Mouse (Mus musculus) gastrocnemius, postnatal 14 days (tissue): ENCODE results near the gene Mtif3. TPM values are rescaled to one million over a fixed set of nuclear protein-coding genes. Genes with fewer than 3 reads are reported as not detected.

Experiments
- DNase-seq: peaks from one replicate; pipeline ENCODE4 v3.0.0; 2021; ENCODE audit warnings: mixed read lengths
- intact Hi-C: fragments of 180-260 bp; cut with DNase I; formaldehyde crosslinking; loops from one replicate; pipeline ENCODE4 v1.15.1; 2025; ENCODE audit warnings: low total_unique reads
- long read RNA-seq, 2 experiments: library from polyadenylated mRNA; stranded (forward); transcript quantifications; one replicate each; pipeline ENCODE4 v2.0.0; 2021
- total RNA-seq, 2 experiments: library from RNA; stranded (reverse); gene quantifications; 2 replicates each; pipeline ENCODE4 v1.2.3; 2021

Gene Mtif3
- 10 to 100 TPM; 21.8 to 24.3 TPM for total RNA-seq
- long read RNA-seq, experiment 1, full-length matches to known transcripts: 38 of 42 reads
- long read RNA-seq, experiment 1, partial matches to known transcripts: 1 of 42 reads
- long read RNA-seq, experiment 1, other reads (novel, unspliced or antisense): 3 of 42 reads
- long read RNA-seq, experiment 2, full-length matches to known transcripts: 54 of 60 reads
- long read RNA-seq, experiment 2, partial matches to known transcripts: 1 of 60 reads
- long read RNA-seq, experiment 2, other reads (novel, unspliced or antisense): 5 of 60 reads

DNA sequence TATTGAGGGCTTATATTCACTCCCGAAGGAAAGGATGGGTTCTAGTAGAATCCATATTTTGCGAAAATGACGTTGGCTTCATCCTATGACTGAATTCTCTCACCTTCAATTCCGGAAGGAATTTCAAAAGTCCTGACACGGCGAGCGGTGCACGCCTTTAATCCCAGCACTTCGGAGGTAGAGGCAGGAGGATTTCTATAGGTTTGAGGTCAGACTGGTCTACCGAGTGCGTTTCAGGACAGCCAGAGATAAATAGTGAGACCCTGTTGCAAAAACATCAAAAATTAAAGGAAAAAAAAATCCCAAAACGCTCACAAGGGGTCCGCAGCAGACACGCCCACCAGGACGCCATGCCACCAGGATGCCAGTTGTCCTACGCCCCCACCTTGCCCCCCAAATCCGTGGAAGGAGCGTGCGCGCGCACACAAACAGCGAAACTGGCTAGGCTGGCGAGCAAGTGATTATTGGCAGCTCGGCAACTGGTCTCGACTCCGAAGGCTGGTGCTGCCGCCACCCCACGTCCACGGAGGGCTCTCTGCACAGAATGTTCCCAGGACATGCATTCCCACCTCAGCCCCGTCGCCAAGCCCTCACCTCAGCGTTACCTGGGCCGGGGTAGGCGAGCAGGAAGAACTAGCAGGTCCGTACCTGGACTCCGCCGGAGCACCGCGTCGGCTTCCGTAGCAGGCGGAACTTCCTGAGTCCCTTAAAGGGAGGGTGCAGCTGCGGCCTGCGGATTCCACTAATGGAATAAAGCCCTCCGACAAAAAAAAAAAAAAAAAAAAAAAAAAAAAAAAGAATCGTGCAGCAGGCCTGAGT, at the start of gene Mtif3:
Gene Mtif3, minus strand, starts transcription at position 683 of the 819 bp plus-strand sequence.
- intact Hi-C loops: no loop called here
- DNase-seq: peak; percentile 83

DNA sequence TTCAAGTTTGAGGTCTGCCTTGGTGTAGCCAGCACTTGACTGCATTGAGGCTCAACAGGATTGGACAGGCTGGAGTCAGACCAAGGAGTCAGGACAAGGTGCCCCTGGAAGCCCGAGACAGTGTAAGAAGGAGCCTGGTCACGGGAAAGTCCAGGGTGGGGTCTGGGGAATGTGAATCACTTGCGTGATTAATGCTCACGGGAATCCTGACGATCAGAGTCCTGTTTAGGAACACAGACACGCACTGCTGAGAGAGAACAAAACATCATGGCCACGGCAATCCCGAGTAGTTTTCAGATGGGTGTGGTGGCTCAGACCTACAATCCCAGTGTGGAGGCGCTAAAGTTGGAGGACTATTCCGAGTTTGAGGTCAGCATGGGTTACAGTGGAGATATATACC, 47.7 kb upstream of the Mtif3 start:
- intact Hi-C loops: no loop called here
- no peak for DNase-seq

DNA sequence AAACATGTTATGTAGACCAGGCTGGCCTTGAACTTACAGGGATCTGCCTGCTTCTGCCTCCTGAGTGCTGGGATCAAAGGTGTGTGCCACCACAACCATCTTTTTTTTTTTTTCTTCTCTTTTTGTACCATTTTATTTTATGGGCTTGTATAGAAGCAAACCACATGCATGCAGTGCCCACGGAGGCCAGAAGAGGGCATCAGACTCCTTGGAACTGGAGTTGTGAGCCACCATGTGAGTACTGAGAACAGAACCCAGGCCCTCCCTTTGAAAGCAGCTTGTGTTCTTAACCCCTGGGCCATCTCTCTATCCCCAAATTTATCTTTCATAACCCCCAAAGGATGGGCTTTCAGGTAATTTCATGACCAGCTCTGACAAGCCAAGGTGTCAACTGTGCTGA, 39.7 kb upstream of the Mtif3 start:
- intact Hi-C loops: no loop called here
- no peak for DNase-seq

GRCm38 (mm10) chr5:147001312-147001711, 37.7 kb upstream of the Mtif3 start:
- intact Hi-C loops: no loop called here
- no peak for DNase-seq

DNA sequence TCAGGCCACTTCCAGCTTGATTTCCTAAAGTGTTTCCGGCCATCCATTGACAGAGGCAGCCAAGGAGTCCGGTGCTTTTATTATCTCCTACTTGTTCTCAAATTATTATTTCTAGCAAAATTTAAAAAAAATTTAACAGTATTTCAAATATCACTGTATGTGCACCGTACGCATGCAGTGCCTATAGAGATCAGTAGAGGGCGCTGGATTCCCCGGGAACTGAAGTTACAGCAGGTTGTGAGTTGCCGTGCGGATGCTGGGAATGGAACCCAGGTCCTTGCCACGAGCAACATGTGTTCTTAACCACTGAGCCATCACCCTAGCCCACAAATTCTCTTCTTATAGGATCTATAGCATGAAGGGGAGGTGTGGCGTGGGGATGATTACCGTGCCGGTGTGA, 35.2 kb upstream of the Mtif3 start:
- no peak for DNase-seq
- intact Hi-C loops: no loop called here

- intact Hi-C loops: no loop called here
- no peak for DNase-seq
Measured at GRCm38 (mm10) chr5:146996812-146997211, 33.2 kb upstream of the Mtif3 start.

DNA sequence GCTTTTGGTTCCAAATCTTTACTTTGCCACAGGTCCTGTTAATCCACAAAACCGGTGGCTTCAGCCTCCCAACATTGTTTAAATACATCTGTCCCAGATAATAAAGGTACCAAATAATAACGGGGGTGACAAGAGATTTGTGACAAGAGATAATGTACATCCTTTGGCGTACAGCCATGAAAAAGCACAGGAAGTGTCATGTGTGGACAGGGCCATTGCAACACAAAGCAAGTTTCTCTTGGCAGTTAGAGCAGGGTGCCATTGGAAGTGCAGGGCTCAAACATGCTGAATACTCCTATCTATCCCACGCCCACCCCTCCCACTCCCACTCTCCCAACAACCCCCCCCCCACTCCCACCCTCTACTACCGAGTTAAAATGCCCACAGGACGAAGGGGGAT, 31.4 kb upstream of the Mtif3 start:
- intact Hi-C loops: no loop called here

GRCm38 (mm10) chr5:146993509-146993908, 29.9 kb upstream of the Mtif3 start:
- DNase-seq: peak; percentile 48
- intact Hi-C loops: no loop called here

More for the DNA sequence above, 31.4 kb upstream of the Mtif3 start:
- DNase-seq: no peak

GRCm38 (mm10) chr5:146989051-146989450, 25.5 kb upstream of the Mtif3 start:
- no peak for DNase-seq
- intact Hi-C loops: no loop called here

DNA sequence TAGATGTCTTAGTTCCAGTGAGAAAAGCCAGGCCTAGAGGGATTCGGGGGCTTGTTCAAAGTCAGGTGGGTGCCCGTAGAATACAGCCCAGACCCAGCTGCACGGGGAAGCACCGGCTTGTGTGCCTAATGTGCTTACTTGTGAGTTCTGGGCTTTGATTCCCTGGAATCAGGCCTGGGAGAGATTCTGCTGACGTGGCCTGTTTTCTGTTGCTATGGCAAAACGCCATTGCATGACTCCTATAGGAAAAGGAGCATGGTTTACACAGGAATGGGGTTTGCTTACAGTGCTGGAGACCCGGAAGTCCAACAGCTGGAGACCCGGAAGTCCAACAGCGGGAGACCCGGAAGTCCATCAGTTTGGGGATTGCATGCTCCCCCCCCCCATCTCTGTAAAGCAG, 24.0 kb upstream of the Mtif3 start:
- DNase-seq: no peak
- intact Hi-C loops: no loop called here

- intact Hi-C loops: loop anchor here (2.0 kb wide), 1 partner anchor 241 kb away; no protein-coding TSS in a partner anchor
- DNase-seq: no peak
Measured at GRCm38 (mm10) chr5:146985725-146986433, 22.3 kb upstream of the Mtif3 start.

GRCm38 (mm10) chr5:146983216-146983615, 19.6 kb upstream of the Mtif3 start:
- intact Hi-C loops: no loop called here
- peak; percentile 28 for DNase-seq

DNA sequence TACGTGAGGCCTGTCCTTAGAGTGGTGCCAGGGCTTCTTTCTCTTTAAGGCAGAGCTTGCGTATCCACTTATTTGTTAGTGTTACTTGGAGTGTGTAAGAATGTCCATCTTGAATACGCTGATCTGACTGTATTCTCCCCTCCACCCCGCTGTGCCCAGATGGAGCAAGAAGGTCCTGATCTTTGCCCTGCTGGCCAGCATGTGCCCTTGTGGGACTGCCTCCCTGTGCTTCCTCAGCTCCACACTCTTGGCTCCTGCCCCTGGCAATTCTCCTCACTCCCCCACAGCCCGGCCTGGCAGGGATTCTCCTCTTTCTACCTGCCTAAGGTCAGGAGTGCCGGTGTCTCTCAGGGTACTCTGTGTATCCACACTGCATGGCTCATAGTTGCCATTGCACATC, 17.8 kb upstream of the Mtif3 start:
- DNase-seq: no peak

DNA sequence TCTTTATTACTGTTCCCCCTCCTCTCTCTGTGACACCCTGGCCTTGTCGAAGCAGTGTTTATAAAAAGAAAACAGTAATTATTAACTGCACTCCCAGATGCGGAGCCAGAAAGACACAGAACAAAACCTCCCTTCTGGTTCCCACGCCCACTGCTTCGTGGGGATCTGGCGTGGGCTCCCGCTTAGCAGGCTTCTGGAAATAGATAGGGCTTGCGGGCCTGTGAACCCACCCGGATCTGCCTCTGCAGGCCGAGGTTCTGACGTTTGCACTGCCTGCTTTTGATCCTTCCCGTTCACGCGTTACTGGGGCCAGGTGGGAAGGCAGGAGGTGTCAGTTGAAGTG, 11.2 kb upstream of the Mtif3 start:
- no peak for DNase-seq
- intact Hi-C loops: no loop called here

More for the DNA sequence above, 17.8 kb upstream of the Mtif3 start:
- intact Hi-C loops: no loop called here

DNA sequence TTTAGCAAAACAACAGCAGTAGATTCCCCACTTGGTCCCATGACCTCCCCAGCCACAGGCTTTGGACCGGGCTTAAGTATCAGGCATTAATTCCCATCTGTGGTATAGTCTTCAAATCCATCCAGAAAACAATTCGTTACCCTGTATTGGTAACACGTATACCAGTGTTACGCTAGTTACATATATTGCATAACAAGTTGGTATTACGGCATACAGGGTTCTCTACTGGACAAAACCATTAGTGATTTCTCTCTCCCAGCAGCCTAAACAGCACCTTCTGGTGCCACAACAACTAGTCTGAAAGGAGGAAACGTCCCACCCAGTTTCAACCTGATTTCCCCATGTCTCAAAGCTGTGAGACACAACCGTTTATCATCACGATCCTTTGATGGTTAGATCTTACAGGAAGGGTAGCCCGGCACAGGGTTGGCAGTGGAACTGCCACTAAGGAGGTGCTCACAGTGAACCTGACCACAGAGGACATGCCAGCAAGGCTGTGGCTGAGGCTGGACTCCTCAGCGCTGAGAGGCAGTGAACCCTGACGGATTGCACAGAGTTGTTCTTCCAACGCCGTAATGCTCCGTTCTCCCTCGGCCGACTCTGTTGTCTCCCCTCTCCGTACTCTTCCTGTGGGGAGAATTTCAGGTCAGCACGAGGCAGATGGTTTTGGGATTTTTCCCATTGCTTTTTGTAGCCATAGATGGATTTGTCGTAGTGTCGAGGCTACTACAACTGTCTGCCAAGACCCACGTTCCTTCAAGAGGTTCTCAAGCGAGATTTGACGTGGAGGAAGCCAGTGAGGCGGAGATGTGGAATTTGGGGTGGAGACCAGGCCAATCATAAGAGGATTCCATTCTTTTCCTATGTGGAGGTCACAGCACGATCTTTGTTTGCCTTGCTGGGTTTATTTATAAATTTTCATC, 10.5 kb upstream of the Mtif3 start:
- DNase-seq: no peak
- intact Hi-C loops: no loop called here

- DNase-seq: no peak
- intact Hi-C loops: no loop called here
Measured at GRCm38 (mm10) chr5:146973353-146973752, 9.8 kb upstream of the Mtif3 start.

GRCm38 (mm10) chr5:146971776-146972561, 8.4 kb upstream of the Mtif3 start:
- intact Hi-C loops: no loop called here

DNA sequence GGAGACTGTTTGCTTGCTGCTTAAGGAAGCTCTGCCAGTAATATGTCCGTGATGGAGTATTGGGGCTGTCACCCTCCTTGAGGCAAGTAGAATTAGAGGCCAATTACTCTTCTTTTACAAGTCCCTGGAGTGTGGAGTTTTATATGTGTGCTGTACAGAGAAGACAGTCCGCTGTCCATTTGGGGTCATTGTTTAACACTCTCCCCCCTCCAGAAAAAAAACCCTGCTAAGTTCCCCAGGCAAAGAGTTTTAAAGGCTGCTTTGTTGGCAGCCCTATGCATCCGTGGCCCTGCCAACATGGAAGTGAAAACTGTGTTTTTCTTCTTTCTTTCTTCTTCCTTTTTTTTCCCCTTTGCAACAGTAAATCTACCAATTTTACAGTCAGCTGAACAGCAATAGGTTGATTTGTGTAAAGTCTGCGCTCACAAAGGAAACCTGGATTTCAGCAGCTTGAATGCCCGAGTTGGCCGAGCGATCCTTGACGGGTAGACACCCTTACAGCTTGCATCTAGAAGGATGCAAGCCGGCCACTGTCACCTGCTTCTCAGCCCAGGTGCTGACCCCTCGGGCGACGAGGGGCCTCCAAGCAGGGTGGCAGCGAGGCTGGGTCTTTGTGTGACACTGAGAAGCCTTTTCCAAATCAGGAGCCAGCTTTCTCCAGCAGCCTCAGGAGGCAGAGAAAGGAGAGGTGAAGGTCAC, 5.2 kb upstream of the Mtif3 start:
- no peak for DNase-seq
- intact Hi-C loops: no loop called here

More at GRCm38 (mm10) chr5:146971776-146972561, 8.4 kb upstream of the Mtif3 start:
- no peak for DNase-seq
